Comparison of ENCODE assay signal across 7 mouse cellular contexts in genomic region chr10:43220479-43220878, GRCm38 (mm10). TPM values are rescaled to one million over a fixed set of nuclear protein-coding genes. Genes with fewer than 3 reads are reported as not detected.
A peak's percentile ranks its signal among the peaks of the same experiment; 100 is the strongest.
DNase-seq lines count a peak whose midpoint lies in the region; ATAC-seq and TF ChIP-seq lines count a peak whose summit lies in the region.

No protein-coding gene starts in this region.

- 14% methylated on average over 7 of the region's 7 CpGs for WGBS in lung, embryonic 15.5 days

- peak overlapping the region; percentile 58 for H3K4me2 ChIP-seq in lung, embryonic 15.5 days

- no peak for TF ChIP-seq POLR2A in cortical plate, adult 2 months (IDR thresholded peaks at IDR 0.05; ENCODE audit: extremely low read depth, insufficient read depth, low read length)

- H3K9ac ChIP-seq in lung, embryonic 15.5 days: peak overlapping the region; percentile 88

- TF ChIP-seq CTCF in cortical plate, adult 2 months (IDR thresholded peaks at IDR 0.05; ENCODE audit: extremely low read depth, insufficient read depth, low read length): no peak

- DNase-seq in lung, adult 18-20 months: no peak
- no peak for DNase-seq in left cerebral cortex, postnatal 4 days
- no peak for DNase-seq in ovary, postnatal 36 days (ENCODE audit: low spot score)

- H3K36me3 ChIP-seq in lung, embryonic 15.5 days: no peaks in the 10 kb centered on the region

- peaks cover 11% of the 10 kb centered on the region for H3K4me1 ChIP-seq in lung, embryonic 15.5 days
- H3K4me1 ChIP-seq in cortical plate, adult 2 months (ENCODE audit: control insufficient read depth, insufficient read depth, low read length): peaks cover 2% of the 10 kb centered on the region; the same call in 1 of the 2 replicates

- peak overlapping the region; percentile 94 for H3K27ac ChIP-seq in lung, embryonic 15.5 days
- H3K27ac ChIP-seq in cortical plate, adult 2 months (ENCODE audit: insufficient read depth, low read length): peak overlapping the region; percentile 96

- no peak for ATAC-seq in lung, embryonic 15.5 days (ENCODE audit: borderline replicate concordance, extremely low read depth, low FRiP score, low TSS enrichment)
- peak; percentile 6 to 12; a peak in 1 of 4 replicates for ATAC-seq in hematopoietic stem cell, adult 5-6 weeks (replicated peaks in 1 of 2; ENCODE audit: insufficient read depth in 1 of 2, low FRiP score in 2 of 2, low TSS enrichment in 1 of 2, low read depth in 1 of 2, poor library complexity in 2 of 2, severe bottlenecking in 2 of 2)
- ATAC-seq in megakaryocyte, adult 5-6 weeks (ENCODE audit: poor library complexity, severe bottlenecking): peak; percentile 4; the same call in 1 of the 2 replicates

- no peaks in the 10 kb centered on the region for H3K27me3 ChIP-seq in lung, embryonic 15.5 days

- intact Hi-C loops in left cerebral cortex, postnatal 4 days (cut with DNase I): loop anchor here (10.0 kb wide), 1 partner anchor 234 kb away; no protein-coding TSS in a partner anchor

- no peaks in the 10 kb centered on the region for H3K9me3 ChIP-seq in lung, embryonic 15.5 days

- peak overlapping the region; percentile 67 for H3K4me3 ChIP-seq in lung, embryonic 15.5 days
- H3K4me3 ChIP-seq in cortical plate, adult 2 months (ENCODE audit: insufficient read depth, low read length): peak overlapping the region; percentile 88

RNA-seq across cellular contexts. Expression of gene Pdss2, which starts 0.8 kb away (rescaled TPM):
- 10.1 and 11.9 TPM in 2 replicates for polyA plus RNA-seq in lung, embryonic 15.5 days (2015; fragmentation: Nextera tagmentation; extraction: Ambion mirVana)
- 12.1 and 14.0 TPM in 2 replicates for polyA plus RNA-seq in cortical plate, adult 2 months (2012; rRNA removed)
- total RNA-seq in hematopoietic stem cell, adult 5-6 weeks (2017): 18.2 and 21.6 TPM in 2 replicates
- total RNA-seq in megakaryocyte, adult 5-6 weeks (2015): 2.7 and 5.8 TPM in 2 replicates
- total RNA-seq in megakaryocyte, adult 5-6 weeks (2017): 10.1 and 11.4 TPM in 2 replicates
- total RNA-seq in left cerebral cortex, postnatal 4 days (2021): 10 to 100 TPM; 19.5 to 21.5 TPM

RNA-seq across cellular contexts. Expression of gene 9030612E09Rik, which starts 46.0 kb away (rescaled TPM):
- 0.25 and 0.36 TPM in 2 replicates for polyA plus RNA-seq in lung, embryonic 15.5 days (2015; fragmentation: Nextera tagmentation; extraction: Ambion mirVana)
- polyA plus RNA-seq in cortical plate, adult 2 months (2012; rRNA removed): 3.7 and 4.0 TPM in 2 replicates
- not detected in 2 replicates for total RNA-seq in hematopoietic stem cell, adult 5-6 weeks (2017)
- total RNA-seq in megakaryocyte, adult 5-6 weeks (2015): not detected in 2 replicates
- not detected in 2 replicates for total RNA-seq in megakaryocyte, adult 5-6 weeks (2017)
- 1 to 10 TPM; 1.7 to 3.0 TPM for total RNA-seq in left cerebral cortex, postnatal 4 days (2021)

RNA-seq across cellular contexts. Expression of gene Sobp, which starts 46.1 kb away (rescaled TPM):
- polyA plus RNA-seq in lung, embryonic 15.5 days (2015; fragmentation: Nextera tagmentation; extraction: Ambion mirVana): 0.39 and 0.66 TPM in 2 replicates
- 21.9 and 24.3 TPM in 2 replicates for polyA plus RNA-seq in cortical plate, adult 2 months (2012; rRNA removed)
- total RNA-seq in hematopoietic stem cell, adult 5-6 weeks (2017): not detected in 2 replicates
- total RNA-seq in megakaryocyte, adult 5-6 weeks (2015): not detected in 2 replicates
- not detected in 2 replicates for total RNA-seq in megakaryocyte, adult 5-6 weeks (2017)
- total RNA-seq in left cerebral cortex, postnatal 4 days (2021): 100 to 1,000 TPM; 130 to 133 TPM

Comparison
In these comparisons a context has a peak if more than half of its experiments do, and no peak if none do; other contexts are left out.
1. RNA of gene Sobp, which starts 46.1 kb away (total RNA-seq): 130 to 133 TPM in left cerebral cortex, postnatal 4 days; not detected in hematopoietic stem cell, adult 5-6 weeks and not detected in megakaryocyte, adult 5-6 weeks; every median in the first group is over 100 times any median in the second.